Mouse (Mus musculus) right cerebral cortex, postnatal 4 days (tissue): Measurements from ENCODE around the gene Sebox.

Experiments used
- DNase-seq: peaks from one replicate; pipeline ENCODE4 v3.0.0-alpha.2; 2022

Sebox gene

GRCm38 (mm10) chr11:78502909-78503650 lies at the start of gene Sebox:
Gene Sebox (plus strand): TSS chr11:78503447.
- DNase-seq = no peak

DNA sequence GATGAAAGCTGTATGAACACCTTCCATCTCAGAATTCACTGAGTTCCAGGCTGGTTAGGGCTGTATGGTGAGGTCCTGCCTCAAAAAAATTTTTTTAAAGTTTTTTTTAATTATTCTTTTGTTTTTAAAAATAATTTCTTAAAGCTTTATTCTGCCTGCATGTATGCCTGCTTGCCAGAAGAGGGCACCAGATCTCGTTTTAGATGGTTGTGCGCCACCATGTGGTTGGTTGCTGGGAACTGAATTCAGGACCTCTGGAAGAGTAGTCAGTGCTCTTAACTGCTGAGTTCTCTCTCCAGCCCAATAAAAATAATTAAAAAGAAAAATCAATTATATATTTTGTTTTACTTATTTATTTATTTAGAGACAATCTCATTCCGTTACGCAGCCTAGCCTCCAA lies 49.6 kb upstream of the Sebox start:
- peak; percentile 79 for DNase-seq

- no peak for DNase-seq
Observed at GRCm38 (mm10) chr11:78454276-78454675, 49.0 kb upstream of the Sebox start.

GRCm38 (mm10) chr11:78455308-78455707 lies 47.9 kb upstream of the Sebox start:
- DNase-seq = no peak

DNA sequence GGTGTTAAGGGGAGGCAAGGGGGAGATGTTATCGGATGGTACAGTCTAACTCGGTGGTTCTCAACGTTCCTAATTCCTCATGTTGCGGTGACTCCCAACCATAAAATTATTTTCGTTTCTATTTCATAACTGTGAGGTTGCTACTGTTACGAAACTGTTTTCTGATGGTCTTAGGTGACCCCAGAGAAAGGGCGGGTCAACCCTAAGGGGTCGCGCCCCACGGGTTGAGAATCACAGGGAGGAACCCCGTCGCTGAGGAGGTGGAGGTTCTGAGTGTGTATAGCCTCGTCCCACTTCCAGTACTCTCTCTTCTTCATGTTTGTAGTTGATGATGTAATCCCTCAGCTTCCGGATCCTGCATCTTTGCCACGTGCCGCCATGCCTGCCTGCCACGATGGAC lies 44.5 kb upstream of the Sebox start:
- DNase-seq = no peak

DNA sequence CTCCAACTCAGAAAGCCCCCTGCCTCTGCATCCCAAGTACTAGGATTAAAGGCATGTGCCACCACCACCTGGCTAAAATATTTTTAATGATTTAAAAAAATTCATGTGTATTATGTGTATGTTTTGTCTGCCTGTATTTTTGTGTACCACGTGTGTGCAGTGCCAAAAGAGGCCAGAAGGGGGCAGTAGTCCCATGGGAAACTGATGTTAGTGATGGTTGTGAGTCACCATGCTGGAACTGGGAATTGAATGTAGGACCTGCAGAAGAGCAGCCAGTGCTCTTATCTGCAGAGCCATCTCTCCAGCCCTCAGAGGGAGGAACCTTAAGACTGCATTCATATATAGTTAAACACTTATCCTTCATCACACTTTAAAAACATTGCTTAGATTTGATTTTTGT lies 41.4 kb upstream of the Sebox start:
- no peak for DNase-seq

GRCm38 (mm10) chr11:78462669-78463068 lies 40.6 kb upstream of the Sebox start:
- no peak for DNase-seq

- no peak for DNase-seq
Observed at GRCm38 (mm10) chr11:78463286-78464036, 39.8 kb upstream of the Sebox start.

- no peak for DNase-seq
Observed at GRCm38 (mm10) chr11:78465116-78465515, 38.1 kb upstream of the Sebox start.

DNA sequence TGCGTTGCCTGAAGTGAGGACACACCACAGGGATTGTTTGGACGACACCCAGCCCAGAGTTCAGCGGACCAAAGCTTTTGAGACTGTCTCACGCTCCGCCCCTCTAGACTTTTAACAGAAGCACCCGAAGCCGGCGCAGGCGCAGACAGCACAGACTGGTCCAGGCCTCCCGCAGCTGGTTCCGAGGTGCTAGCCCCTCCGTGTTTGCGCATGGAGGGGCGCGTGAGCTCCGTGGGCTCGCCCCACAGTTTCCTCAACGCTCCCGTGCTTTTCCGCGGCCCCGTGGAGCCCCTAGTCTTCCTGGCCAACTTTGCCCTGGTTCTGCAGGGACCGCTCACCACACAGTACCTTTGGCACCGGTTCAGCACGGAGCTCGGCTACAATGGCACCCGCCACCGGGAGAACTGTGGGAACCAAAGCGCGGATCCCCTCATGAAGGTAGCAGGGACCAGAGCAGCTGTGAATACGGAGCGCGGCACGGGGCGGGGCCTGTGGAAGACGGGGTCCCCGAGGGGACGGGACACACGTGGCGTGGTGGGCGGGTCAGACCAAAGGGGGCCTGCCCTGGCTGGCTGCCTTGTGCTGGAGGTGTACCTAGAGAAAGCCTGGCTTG lies 37.6 kb upstream of the Sebox start, which contains the start of gene Slc46a1:
TSS of gene Slc46a1 (plus strand) at position 130 of the 613 bp plus-strand sequence.
- peak; percentile 81 for DNase-seq

GRCm38 (mm10) chr11:78466242-78466912 lies 36.9 kb upstream of the Sebox start:
- no peak for DNase-seq

DNA sequence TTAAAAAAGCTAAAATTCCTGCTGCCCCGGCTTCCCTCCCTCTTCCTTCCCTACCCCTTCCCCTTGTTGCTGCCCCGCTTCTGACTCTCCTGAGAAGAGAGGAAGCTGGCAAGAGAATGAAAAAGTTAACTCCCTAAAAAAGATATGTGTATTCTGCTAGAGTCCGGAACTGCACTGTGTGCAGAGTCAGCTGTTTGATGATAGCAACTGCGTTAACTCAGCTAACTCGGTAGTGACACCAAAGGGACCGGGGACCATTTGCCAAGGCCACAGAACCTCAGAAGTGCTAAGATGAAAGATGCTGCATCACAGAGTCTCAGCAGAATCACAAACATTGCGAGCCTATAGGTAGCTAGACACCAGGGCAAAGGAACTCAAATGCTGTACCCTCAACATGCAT lies 35.7 kb upstream of the Sebox start:
- no peak for DNase-seq

- no peak for DNase-seq
Observed at GRCm38 (mm10) chr11:78467932-78468331, 35.3 kb upstream of the Sebox start.

DNA sequence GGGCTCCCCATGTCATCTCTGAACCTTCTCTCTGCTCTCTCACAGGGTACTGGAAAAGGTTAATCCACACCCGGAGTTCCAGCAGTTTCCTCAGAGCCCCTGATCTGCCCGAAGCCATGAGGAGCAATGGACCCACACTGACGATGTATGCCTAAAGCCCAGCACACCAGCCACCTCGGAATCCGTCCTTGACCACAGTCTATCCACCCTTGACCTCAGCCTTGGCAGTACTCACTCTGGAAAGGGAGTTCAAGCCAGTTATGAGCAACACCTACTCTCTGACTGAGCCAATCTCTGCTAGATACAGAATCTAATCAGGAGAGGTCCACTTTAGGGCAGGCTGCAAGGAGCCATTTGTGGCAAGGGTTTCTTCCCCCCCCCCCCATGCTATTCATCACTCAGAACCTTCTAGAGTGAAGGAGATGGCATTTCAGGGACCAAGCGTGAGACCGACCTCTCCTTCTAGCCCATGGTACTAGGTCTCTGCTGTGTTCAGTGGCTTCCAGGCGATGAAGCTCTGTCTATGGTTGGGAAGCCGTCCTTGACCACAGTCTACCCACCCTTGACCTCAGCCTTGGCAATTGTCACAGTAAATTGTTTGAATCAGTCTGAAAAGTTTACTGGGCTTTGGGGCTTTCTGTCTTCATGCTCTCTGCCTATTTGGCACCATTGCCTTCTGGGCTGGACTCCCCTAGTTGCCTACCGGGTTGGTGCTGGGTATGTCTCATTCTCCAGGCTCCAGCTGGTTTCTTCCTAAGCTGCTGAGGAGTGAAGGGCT lies 31.7 kb upstream of the Sebox start:
- DNase-seq = no peak

DNA sequence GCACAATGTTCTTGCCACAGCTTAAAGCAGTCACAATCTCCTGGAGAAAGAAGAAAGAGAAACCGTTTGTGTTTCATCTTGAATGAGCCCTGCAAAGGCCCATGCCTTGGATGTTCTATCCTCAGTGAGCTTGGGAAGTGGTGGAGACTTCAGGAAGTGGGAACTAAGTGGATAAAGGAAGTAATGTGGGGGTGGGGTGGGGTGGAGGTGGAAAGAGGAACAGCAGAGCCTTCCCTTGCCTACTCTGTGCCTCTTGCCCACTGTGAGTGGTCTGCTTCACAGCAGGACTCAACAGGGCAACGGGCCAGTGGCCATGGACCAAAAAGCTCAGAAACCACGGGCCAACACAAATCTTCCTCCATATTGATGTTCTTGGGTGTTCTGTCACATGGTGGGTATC lies 28.0 kb upstream of the Sebox start:
- DNase-seq = no peak

GRCm38 (mm10) chr11:78483639-78484038 lies 19.6 kb upstream of the Sebox start:
- DNase-seq = no peak

DNA sequence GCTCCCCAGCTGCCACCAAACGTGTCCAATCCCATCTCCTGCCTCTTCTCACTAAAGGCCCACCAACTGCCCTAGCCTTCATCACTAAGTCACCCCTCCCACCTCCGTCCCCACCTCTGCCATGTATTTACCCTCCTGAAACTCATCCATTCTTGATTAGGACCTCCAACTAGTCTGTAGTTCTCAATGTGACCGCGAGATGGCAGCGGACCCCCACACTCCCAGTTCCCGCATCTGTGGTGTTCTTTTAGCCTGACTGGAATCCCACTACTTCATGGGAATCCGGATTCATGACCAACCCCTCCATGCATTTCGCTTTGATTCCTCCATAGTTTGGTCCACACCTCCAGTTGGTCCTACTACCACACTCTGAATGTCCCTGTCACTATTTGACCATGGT lies 15.1 kb upstream of the Sebox start:
- DNase-seq = peak; percentile 84

DNA sequence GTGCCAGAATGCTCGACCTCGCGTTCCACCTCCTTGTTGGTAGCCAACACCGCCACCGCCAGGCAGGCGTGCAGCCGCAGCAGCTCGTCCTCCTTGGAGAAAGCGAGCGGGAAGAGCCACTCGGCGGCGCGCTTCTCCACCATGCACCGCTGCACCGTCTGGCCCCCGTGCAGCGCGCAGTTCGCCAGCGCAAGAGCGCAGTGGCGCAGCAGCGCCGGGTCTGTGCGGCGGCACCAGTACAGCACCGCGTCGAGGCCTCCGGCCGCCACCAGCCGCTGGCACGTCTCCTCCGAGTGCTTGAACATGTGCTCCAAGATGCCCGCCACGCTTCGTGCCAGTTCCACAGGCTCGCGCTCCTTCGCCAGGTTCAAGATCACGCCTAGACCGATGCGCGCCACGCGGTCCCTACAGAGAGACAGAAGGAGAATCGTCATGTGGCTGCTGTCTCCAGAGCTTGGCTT lies 12.4 kb upstream of the Sebox start:
- DNase-seq = peak; percentile 64

DNA sequence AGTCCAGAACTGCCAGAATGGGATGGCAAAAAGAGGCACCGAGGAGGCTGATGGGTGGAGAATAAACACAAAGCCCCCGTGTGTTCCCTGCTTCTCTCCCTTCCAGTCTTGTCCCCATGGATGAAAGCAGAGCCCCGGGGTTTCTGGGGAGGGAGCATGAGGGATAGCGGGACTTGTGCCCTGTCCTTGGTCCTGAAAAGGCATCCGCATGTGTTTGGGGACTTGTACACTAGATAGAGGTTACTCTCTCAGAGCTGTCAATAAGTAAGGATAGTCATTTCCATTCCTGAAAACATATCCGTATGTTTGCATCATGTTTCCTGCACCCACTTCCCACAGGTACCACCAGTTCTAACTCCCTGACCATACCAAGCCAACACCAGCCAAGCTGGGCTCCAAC lies 7.3 kb upstream of the Sebox start:
- DNase-seq = no peak

GRCm38 (mm10) chr11:78497071-78497541 lies 6.1 kb upstream of the Sebox start:
- DNase-seq = peak; percentile 52

- peak; percentile 94 for DNase-seq
Observed at GRCm38 (mm10) chr11:78497544-78498522, 5.4 kb upstream of the Sebox start, which contains the start of gene Sarm1. Gene Sarm1 (minus strand): TSS chr11:78497754.
